Mouse (Mus musculus) layer of hippocampus, adult 11-12 months (tissue): Measurements from ENCODE around the gene Igf1.

Source experiments
- DNase-seq: peaks from one replicate; pipeline ENCODE4 v3.0.0; 2022; ENCODE audit warnings: low spot score

Gene Igf1

GRCm38 (mm10) chr10:87897331-87897730, 39.3 kb downstream of the Igf1 start:
- no peak for DNase-seq

- DNase-seq: no peak
Observed at GRCm38 (mm10) chr10:87898826-87899225, 40.8 kb downstream of the Igf1 start.

GRCm38 (mm10) chr10:87901916-87902315, 43.9 kb downstream of the Igf1 start:
- no peak for DNase-seq

GRCm38 (mm10) chr10:87904324-87904723, 46.3 kb downstream of the Igf1 start:
- DNase-seq: no peak

GRCm38 (mm10) chr10:87905087-87905486, 47.0 kb downstream of the Igf1 start:
- DNase-seq: no peak

- no peak for DNase-seq
Observed at GRCm38 (mm10) chr10:87906121-87906520, 48.1 kb downstream of the Igf1 start.

GRCm38 (mm10) chr10:87906757-87907307, 48.8 kb downstream of the Igf1 start:
- no peak for DNase-seq

GRCm38 (mm10) chr10:87913852-87914251, 55.8 kb downstream of the Igf1 start:
- DNase-seq: no peak

GRCm38 (mm10) chr10:87914932-87915331, 56.9 kb downstream of the Igf1 start:
- no peak for DNase-seq

- no peak for DNase-seq
Observed at GRCm38 (mm10) chr10:87915782-87916181, 57.7 kb downstream of the Igf1 start.

GRCm38 (mm10) chr10:87922263-87922662, 64.2 kb downstream of the Igf1 start:
- DNase-seq: no peak

- no peak for DNase-seq
Observed at GRCm38 (mm10) chr10:87926564-87926963, 68.5 kb downstream of the Igf1 start.

- DNase-seq: peak; percentile 67
Observed at GRCm38 (mm10) chr10:87927131-87927609, 69.1 kb downstream of the Igf1 start.

GRCm38 (mm10) chr10:87948192-87948591, 90.1 kb downstream of the Igf1 start:
- DNase-seq: no peak

- DNase-seq: no peak
Observed at GRCm38 (mm10) chr10:87971536-87971935, 113.5 kb downstream of the Igf1 start.

GRCm38 (mm10) chr10:87973911-87974631, 116.0 kb downstream of the Igf1 start:
- DNase-seq: no peak

- no peak for DNase-seq
Observed at GRCm38 (mm10) chr10:87985375-87985774, 127.3 kb downstream of the Igf1 start.

GRCm38 (mm10) chr10:87986201-87986600, 128.1 kb downstream of the Igf1 start:
- no peak for DNase-seq
